Mouse (Mus musculus): ENCODE measurements at regions not wholly inside any gene's neighbourhood (a gene's known extent, or its start where the extent isn't known, plus 50 kb on each side); places are given as distances from the start of the nearest gene placed in this dataset.

GRCm38 (mm10) chr3:131056893-131057660 is 53.2 kb upstream of the Lef1 start:
- no peak for DNase-seq (ENCODE audit: extremely low read depth, low read depth)

- DNase-seq (ENCODE audit: extremely low read depth, low read depth) = no peak
These were observed 55.9 kb upstream of the Lef1 start for GRCm38 (mm10) chr3:131054241-131054972.

GRCm38 (mm10) chr3:131047716-131048115 is 62.6 kb upstream of the Lef1 start:
- no peak for DNase-seq (ENCODE audit: extremely low read depth, low read depth)

- no peak for DNase-seq (ENCODE audit: extremely low read depth, low read depth)
These were observed 63.9 kb upstream of the Lef1 start for GRCm38 (mm10) chr3:131046412-131046811.

- DNase-seq (ENCODE audit: extremely low read depth, low read depth) = no peak
These were observed 70.0 kb upstream of the Lef1 start for GRCm38 (mm10) chr3:131040214-131040825.

- DNase-seq (ENCODE audit: extremely low read depth, low read depth) = no peak
These were observed 73.2 kb upstream of the Lef1 start for GRCm38 (mm10) chr3:131037095-131037494.

GRCm38 (mm10) chr3:131034774-131035173 is 75.5 kb upstream of the Lef1 start:
- no peak for DNase-seq (ENCODE audit: extremely low read depth, low read depth)

- DNase-seq (ENCODE audit: extremely low read depth, low read depth) = no peak
These were observed 83.9 kb upstream of the Lef1 start for GRCm38 (mm10) chr3:131026336-131026735.

- DNase-seq (ENCODE audit: extremely low read depth, low read depth) = no peak
These were observed 90.9 kb upstream of the Lef1 start for GRCm38 (mm10) chr3:131019163-131019956.

- DNase-seq (ENCODE audit: extremely low read depth, low read depth) = no peak
These were observed 92.4 kb upstream of the Lef1 start for GRCm38 (mm10) chr3:131017899-131018298.

- no peak for DNase-seq (ENCODE audit: extremely low read depth, low read depth)
These were observed 94.2 kb upstream of the Lef1 start for GRCm38 (mm10) chr3:131016104-131016503.

GRCm38 (mm10) chr3:131014092-131014716 is 96.1 kb upstream of the Lef1 start:
- DNase-seq (ENCODE audit: extremely low read depth, low read depth) = no peak

- no peak for DNase-seq (ENCODE audit: extremely low read depth, low read depth)
These were observed 109.6 kb upstream of the Lef1 start for GRCm38 (mm10) chr3:131000701-131001100.

- DNase-seq (ENCODE audit: extremely low read depth, low read depth) = no peak
These were observed 110.0 kb upstream of the Lef1 start for GRCm38 (mm10) chr3:131000252-131000651.

- no peak for DNase-seq (ENCODE audit: extremely low read depth, low read depth)
These were observed 110.5 kb upstream of the Lef1 start for GRCm38 (mm10) chr3:130999818-131000217.

- no peak for DNase-seq (ENCODE audit: extremely low read depth, low read depth)
These were observed 111.8 kb upstream of the Lef1 start for GRCm38 (mm10) chr3:130998433-130998832.

- DNase-seq (ENCODE audit: extremely low read depth, low read depth) = no peak
These were observed 113.5 kb upstream of the Lef1 start for GRCm38 (mm10) chr3:130996786-130997185.

GRCm38 (mm10) chr3:130991971-130992370 is 118.3 kb upstream of the Lef1 start:
- no peak for DNase-seq (ENCODE audit: extremely low read depth, low read depth)

GRCm38 (mm10) chr3:130986708-130987107 is 123.6 kb upstream of the Lef1 start:
- DNase-seq (ENCODE audit: extremely low read depth, low read depth) = no peak

GRCm38 (mm10) chr3:130986101-130986500 is 124.2 kb upstream of the Lef1 start:
- DNase-seq (ENCODE audit: extremely low read depth, low read depth) = no peak

- DNase-seq (ENCODE audit: extremely low read depth, low read depth) = no peak
These were observed 128.7 kb upstream of the Lef1 start for GRCm38 (mm10) chr3:130981566-130981965.

All from MEL-GATA-1-ER (cell line).